In the genomic region with DNA sequence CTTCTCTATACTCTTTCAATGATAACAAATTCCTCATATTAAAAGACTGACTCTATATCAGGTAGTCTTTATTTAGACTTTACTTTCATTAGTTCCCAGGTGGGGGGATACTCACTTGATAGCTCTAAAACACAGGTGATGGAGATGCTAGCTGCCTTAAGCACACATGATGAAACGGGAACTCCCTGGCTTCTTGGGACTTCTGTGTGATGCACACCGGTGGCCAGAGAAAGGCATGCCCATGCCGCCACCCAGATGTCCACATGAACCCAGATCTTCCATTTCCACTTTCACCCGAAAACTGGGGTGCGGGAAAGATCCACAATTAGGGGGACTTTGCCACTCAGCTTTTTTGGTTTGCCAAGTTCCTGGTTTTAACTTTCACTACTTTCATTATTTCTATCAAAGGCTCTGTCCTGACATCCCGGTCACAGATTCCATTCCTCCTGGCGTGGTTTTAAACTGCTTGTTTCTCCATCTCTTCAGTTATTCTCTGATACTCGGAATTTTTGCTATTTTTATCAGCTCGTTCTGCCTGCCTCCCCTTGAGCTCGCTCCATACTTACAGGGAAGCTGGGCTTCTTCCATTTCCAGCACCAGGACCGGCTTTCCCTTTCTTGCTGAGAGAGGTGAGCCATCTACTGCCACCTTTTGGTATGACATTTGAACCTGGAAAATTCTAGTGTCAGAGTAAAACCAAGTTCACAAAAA, we compare ENCODE assay signal across 8 mouse cellular contexts. TPM values are rescaled to one million over a fixed set of nuclear protein-coding genes. Genes with fewer than 3 reads are reported as not detected.
DNase-seq lines count a peak whose midpoint lies in the region; ATAC-seq and TF ChIP-seq lines count a peak whose summit lies in the region.

No protein-coding gene starts in this region.

- H3K9ac ChIP-seq in intestine, postnatal 0 days (ENCODE audit: low read depth, low read length) = 0 out of 2 replicates have a peak overlapping the region, but pooled peaks have one; percentile 22

- H3K4me2 ChIP-seq in intestine, postnatal 0 days (replicated peaks; ENCODE audit: low read depth) = peak overlapping the region; percentile 68

- no peaks in the 10 kb centered on the region for H3K9me3 ChIP-seq in intestine, postnatal 0 days (ENCODE audit: control insufficient read depth)
- H3K9me3 ChIP-seq in midbrain, embryonic 10.5 days (replicated peaks) = no peaks in the 10 kb centered on the region

- H3K27ac ChIP-seq in intestine, postnatal 0 days (ENCODE audit: low read depth, low read length) = no peak overlapping the region
- no peak overlapping the region for H3K27ac ChIP-seq in midbrain, embryonic 10.5 days (replicated peaks)

- intact Hi-C loops in left cerebral cortex, postnatal 36 days (cut with DNase I) = loop anchor here (5.0 kb wide), 1 partner anchor 196 kb away; no protein-coding TSS in a partner anchor

- 19% methylated on average over 11 of the region's 11 CpGs for WGBS in intestine, postnatal 0 days
- 36% methylated on average over 11 of the region's 11 CpGs for WGBS in midbrain, embryonic 10.5 days

- TF ChIP-seq CTCF in intestine, postnatal 0 days (IDR thresholded peaks at IDR 0.05; ENCODE audit: low read depth) = peak; percentile 90

- ATAC-seq in intestine, postnatal 0 days = no peak

- H3K4me3 ChIP-seq in intestine, postnatal 0 days (ENCODE audit: low read depth, low read length) = peak overlapping the region; percentile 47
- H3K4me3 ChIP-seq in midbrain, embryonic 10.5 days = peak overlapping the region; percentile 41

- peak; percentile 32 for DNase-seq in 3134 (ENCODE audit: extremely low read depth, insufficient read length, low spot score)
- peak; percentile 72 for DNase-seq in R1 (ENCODE audit: low read depth, low spot score)
- peak; percentile 38 to 55 for DNase-seq in cerebellum, postnatal 36 days
- DNase-seq in gastrocnemius, postnatal 10 days = peak; percentile 14
- peak; percentile 13 to 40 for DNase-seq in left cerebral cortex, postnatal 36 days (ENCODE audit: low spot score in 2 of 2)
- peak; percentile 50 for DNase-seq in midbrain, embryonic 10.5 days (ENCODE audit: low spot score)
- peak; percentile 43 for DNase-seq in spleen, adult 12 weeks (ENCODE audit: low spot score)

- no peaks in the 10 kb centered on the region for H3K36me3 ChIP-seq in intestine, postnatal 0 days (ENCODE audit: control insufficient read depth, insufficient read depth)
- H3K36me3 ChIP-seq in midbrain, embryonic 10.5 days = no peaks in the 10 kb centered on the region

- H3K27me3 ChIP-seq in intestine, postnatal 0 days (replicated peaks; ENCODE audit: control insufficient read depth, insufficient read depth, low read length) = peaks cover 3% of the 10 kb centered on the region; the same call in 1 of the 2 replicates
- no peaks in the 10 kb centered on the region; the same call in 1 of the 2 replicates for H3K27me3 ChIP-seq in midbrain, embryonic 10.5 days (ENCODE audit: low read depth, poor library complexity, severe bottlenecking)

- no peaks in the 10 kb centered on the region for H3K4me1 ChIP-seq in intestine, postnatal 0 days (replicated peaks; ENCODE audit: control insufficient read depth, insufficient read depth, low read length)
- peaks cover 16% of the 10 kb centered on the region for H3K4me1 ChIP-seq in midbrain, embryonic 10.5 days

RNA-seq across cellular contexts. Expression of a gene that starts 27.9 kb away (rescaled TPM):
- 1 to 10 TPM in 1 of 2 experiments, under 1 TPM in 1; 0.82 to 2.6 TPM for total RNA-seq in gastrocnemius, postnatal 10 days (2021)
- polyA plus RNA-seq in intestine, postnatal 0 days (2015; fragmentation: Nextera tagmentation; extraction: Ambion mirVana) = 2.9 and 3.0 TPM in 2 replicates
- total RNA-seq in left cerebral cortex, postnatal 36 days (2021) = under 1 TPM; 0.20 to 0.35 TPM
- polyA plus RNA-seq in midbrain, embryonic 10.5 days (2016; fragmentation: Nextera tagmentation; extraction: Ambion mirVana) = 5.1 and 6.8 TPM in 2 replicates

Comparison
In these comparisons a context has a peak if more than half of its experiments do, and no peak if none do; other contexts are left out.
1. DNase-seq: peak in every context shown above with its lines; median percentile 72 in R1; 50 in midbrain, embryonic 10.5 days; 46 in cerebellum, postnatal 36 days; 43 in spleen, adult 12 weeks; 32 in 3134; 26 in left cerebral cortex, postnatal 36 days; 14 in gastrocnemius, postnatal 10 days.